Mouse (Mus musculus) liver, adult 2 months (tissue): ENCODE data around the gene Nf1.
A peak's percentile ranks its signal among the peaks of the same experiment; 100 is the strongest.

ENCODE experiments used
- CTCF ChIP-seq: fragments of 200-500 bp; IDR thresholded peaks from 2 replicates; pipeline ENCODE4 v1.5.1; 2011; ENCODE audit warnings: low read depth, low read length, control low read depth
- POLR2A ChIP-seq: fragments of 200-500 bp; IDR thresholded peaks from 2 replicates; pipeline ENCODE4 v1.6.1; 2011; ENCODE audit warnings: low read length, control low read depth; ENCODE audit not compliant: insufficient read depth; ENCODE audit errors: extremely low read depth

DNA sequence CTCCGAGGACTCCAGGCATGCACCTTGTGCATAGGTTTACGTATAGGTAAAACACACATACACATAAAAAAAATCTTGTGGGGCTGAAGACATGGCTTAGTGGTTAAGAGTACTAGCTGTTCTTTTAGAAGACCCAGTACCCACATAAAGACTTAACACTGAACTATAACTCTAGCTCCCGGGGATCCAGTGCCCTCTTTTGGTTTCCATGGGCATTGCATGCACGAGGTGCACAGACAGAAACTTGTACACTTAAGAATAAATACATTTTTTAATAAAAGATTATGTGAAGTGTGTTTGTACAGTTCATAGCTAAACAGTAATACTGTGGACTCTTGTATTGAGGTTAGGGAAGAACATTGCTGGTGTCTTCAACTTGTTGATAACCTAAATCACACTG lies 33.5 kb downstream of the Nf1 start:
- no peak for TF ChIP-seq POLR2A
- peak; percentile 14; the same call in 1 of the 2 replicates for TF ChIP-seq CTCF
